Mouse (Mus musculus) hematopoietic stem cell, adult 5-6 weeks (primary cell): ENCODE data around the gene Zfp385b. TPM values are rescaled to one million over a fixed set of nuclear protein-coding genes. Genes with fewer than 3 reads are reported as not detected.

Source experiments
- ATAC-seq, 2 experiments: fragments of 125-278 bp in 1 of 2; replicated peaks in 1 of 2; 2 replicates each; pipeline ENCODE4 v1.8.0; 2016 to 2017; ENCODE audit warnings: inconsistent platforms in 2 of 2, mild to moderate bottlenecking in 2 of 2, moderate number of reproducible peaks in 2 of 2, low read depth in 1 of 2, moderate TSS enrichment in 1 of 2; ENCODE audit not compliant: low FRiP score in 2 of 2, poor library complexity in 2 of 2, severe bottlenecking in 2 of 2, insufficient read depth in 1 of 2, low TSS enrichment in 1 of 2
- total RNA-seq: library from RNA; stranded (forward); fragments of 172-1452, 232-1000 nt; gene quantifications from 2 replicates; pipeline ENCODE4 v1.2.3, GENCODE M21; 2017

Gene Zfp385b
- total RNA-seq, 1 experiment from 2014 or later, result not detected

GRCm38 (mm10) chr2:77567528-77568435, 251.7 kb downstream of the Zfp385b start:
- no peak for ATAC-seq

- no peak for ATAC-seq
Measured at GRCm38 (mm10) chr2:77563706-77564105, 255.7 kb downstream of the Zfp385b start.

- ATAC-seq, result no peak
Measured at GRCm38 (mm10) chr2:77561941-77562340, 257.5 kb downstream of the Zfp385b start.

- ATAC-seq, result no peak
Measured at GRCm38 (mm10) chr2:77556938-77557337, 262.5 kb downstream of the Zfp385b start.

GRCm38 (mm10) chr2:77555980-77556379, 263.5 kb downstream of the Zfp385b start:
- ATAC-seq, result no peak

GRCm38 (mm10) chr2:77552675-77553074, 266.8 kb downstream of the Zfp385b start:
- no peak for ATAC-seq

GRCm38 (mm10) chr2:77543388-77543787, 276.1 kb downstream of the Zfp385b start:
- no peak for ATAC-seq

- ATAC-seq, result peak; percentile 25 to 86; a peak in 3 of 4 replicates
Measured at GRCm38 (mm10) chr2:77542605-77543004, 276.8 kb downstream of the Zfp385b start.

GRCm38 (mm10) chr2:77541681-77542080, 277.8 kb downstream of the Zfp385b start:
- no peak for ATAC-seq

GRCm38 (mm10) chr2:77540860-77541259, 278.6 kb downstream of the Zfp385b start:
- ATAC-seq, result no peak

- ATAC-seq, result no peak
Measured at GRCm38 (mm10) chr2:77536556-77536955, 282.9 kb downstream of the Zfp385b start.

- ATAC-seq, result no peak
Measured at GRCm38 (mm10) chr2:77528079-77528752, 291.2 kb downstream of the Zfp385b start.

- ATAC-seq, result no peak
Measured at GRCm38 (mm10) chr2:77527616-77528015, 291.8 kb downstream of the Zfp385b start.

GRCm38 (mm10) chr2:77526803-77527202, 292.6 kb downstream of the Zfp385b start:
- ATAC-seq, result no peak

- ATAC-seq, result no peak
Measured at GRCm38 (mm10) chr2:77526301-77526700, 293.1 kb downstream of the Zfp385b start.

GRCm38 (mm10) chr2:77522223-77522622, 297.2 kb downstream of the Zfp385b start:
- no peak for ATAC-seq

GRCm38 (mm10) chr2:77519341-77519740, 300.1 kb downstream of the Zfp385b start:
- ATAC-seq, result 0 out of 4 replicates have a peak, but pooled peaks of 1 of the 2 experiments have one; percentile 31

GRCm38 (mm10) chr2:77518693-77519092, 300.7 kb downstream of the Zfp385b start:
- ATAC-seq, result peak in 1 of 2 experiments; percentile 55; a peak in 2 of 4 replicates
